Mouse (Mus musculus) frontal cortex, postnatal 14 days (tissue): ENCODE data around the gene Olfr549.

Experiments
- DNase-seq, 2 experiments: peaks; one replicate each; pipeline ENCODE4 v3.0.0; 2022; ENCODE audit warnings: low spot score in 2 of 2

Olfr549 gene

DNA sequence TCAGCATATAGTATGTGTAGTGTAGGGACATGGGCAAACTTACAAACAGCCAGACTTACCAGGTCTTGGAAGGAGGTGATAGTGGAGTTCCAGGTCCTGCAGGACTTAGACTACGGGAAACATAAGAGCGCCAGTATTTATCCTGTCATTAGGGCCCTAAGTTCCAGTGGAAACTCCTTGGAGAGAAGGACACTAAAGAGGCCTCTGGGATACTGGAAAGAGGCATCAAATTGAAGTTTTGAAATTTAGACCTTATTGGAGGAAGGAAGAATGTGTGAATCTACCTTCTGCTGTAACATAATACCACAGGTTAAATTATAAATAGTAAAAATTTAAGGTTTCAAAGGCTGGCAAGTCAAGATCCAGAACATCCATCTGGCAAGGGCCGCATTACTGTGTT, 42.1 kb downstream of the Olfr549 start, which contains the start of gene Olfr551:
TSS of gene Olfr551 (minus strand) at position 101 of the 400 bp plus-strand sequence.
- no peak for DNase-seq

DNA sequence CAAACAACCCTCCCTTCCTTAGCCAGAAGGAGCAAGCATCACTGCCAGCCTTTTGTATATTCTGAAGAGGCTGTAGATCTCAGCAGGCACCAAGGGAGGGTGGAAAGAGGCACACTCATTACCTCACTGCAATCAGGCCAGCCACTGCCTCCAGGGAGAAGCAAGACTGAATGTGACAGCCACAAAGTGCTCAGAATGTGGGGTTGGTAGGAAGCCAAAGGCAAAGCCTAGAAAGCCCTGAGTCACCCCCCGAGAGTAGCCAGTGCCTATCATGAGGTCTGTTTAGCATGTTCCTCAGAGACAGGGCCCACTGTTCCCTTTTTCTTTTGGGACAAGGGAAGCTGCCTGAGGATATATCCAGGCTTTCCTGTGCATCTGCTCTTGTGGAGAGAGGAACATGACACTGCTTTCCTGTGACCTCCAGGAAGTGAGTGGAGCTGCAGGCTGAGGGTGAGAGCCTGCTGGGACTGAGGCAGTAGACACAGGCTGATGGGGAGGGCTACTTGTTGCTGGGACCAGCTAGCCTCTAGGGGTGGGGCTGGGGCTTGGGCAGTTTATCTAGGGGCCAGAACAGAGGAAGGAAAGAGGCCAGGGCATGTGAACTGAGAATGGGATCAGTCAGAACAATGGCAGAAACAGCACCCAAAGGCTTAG, 47.8 kb downstream of the Olfr549 start, which contains the start of gene Olfr552:
TSS of gene Olfr552 (plus strand) at position 393 of the 654 bp plus-strand sequence.
- DNase-seq, result no peak
